Mouse (Mus musculus) stomach, embryonic 14.5 days (tissue): Measurements from ENCODE around the gene Hbs1l. TPM values are rescaled to one million over a fixed set of nuclear protein-coding genes. Genes with fewer than 3 reads are reported as not detected.

Experiments
- ATAC-seq: fragments of 200-750 bp; cut with Nextera tagmentation; 2 replicates; pipeline ENCODE4 v1.8.0; 2017; ENCODE audit warnings: low read depth, moderate TSS enrichment; ENCODE audit not compliant: insufficient number of reproducible peaks, insufficient read depth, low FRiP score
- H3K27ac ChIP-seq: fragments of 300-500 bp; sonication (generic); 2 replicates; pipeline ENCODE4 v1.5.1; 2014; ENCODE audit warnings: mild to moderate bottlenecking, low read length, moderate library complexity, mixed read lengths
- H3K27me3 ChIP-seq: fragments of 300-500 bp; sonication (generic); 2 replicates; pipeline ENCODE4 v1.6.1; 2014; ENCODE audit warnings: low read length, control low read depth, mixed read lengths; ENCODE audit not compliant: control insufficient read depth, insufficient read depth
- H3K36me3 ChIP-seq: fragments of 300-500 bp; sonication (generic); 2 replicates; pipeline ENCODE4 v1.6.1; 2014; ENCODE audit warnings: mild to moderate bottlenecking, control low read depth, low read length, moderate library complexity, mixed read lengths; ENCODE audit not compliant: control insufficient read depth, insufficient read depth
- H3K4me1 ChIP-seq: fragments of 300-500 bp; sonication (generic); 2 replicates; pipeline ENCODE4 v1.6.1; 2014; ENCODE audit warnings: low read length, control low read depth, mixed read lengths; ENCODE audit not compliant: control insufficient read depth, insufficient read depth
- H3K4me2 ChIP-seq: fragments of 300-500 bp; sonication (generic); replicated peaks from 2 replicates; pipeline ENCODE4 v1.6.1; 2014; ENCODE audit warnings: low read depth, low read length, control low read depth
- H3K4me3 ChIP-seq: fragments of 300-500 bp; sonication (generic); 2 replicates; pipeline ENCODE4 v1.5.1; 2014; ENCODE audit warnings: low read depth, low read length, control low read depth
- H3K9ac ChIP-seq: fragments of 300-500 bp; sonication (generic); replicated peaks from 2 replicates; pipeline ENCODE4 v1.6.1; 2014; ENCODE audit warnings: low read depth, mild to moderate bottlenecking, control low read depth, low read length, moderate library complexity, mixed read lengths
- H3K9me3 ChIP-seq: fragments of 300-500 bp; sonication (generic); 2 replicates; pipeline ENCODE4 v1.6.1; 2016; ENCODE audit warnings: low read depth, low read length, control low read depth; ENCODE audit not compliant: control insufficient read depth
- WGBS: fragments of 180-500 bp; shearing (Covaris S2); extraction: QIAGEN DNeasy Blood & Tissue Kit; methylation state at CpG from one replicate; pipeline ENCODE4 v1.1.7; 2014; 5-methylcytosine and 5-hydroxymethylcytosine counted together
- polyA plus RNA-seq: library from polyadenylated mRNA; unstranded; fragments of >200 nt; fragmentation: Nextera tagmentation; extraction: Ambion mirVana; gene quantifications from 2 replicates; pipeline ENCODE4 v1.2.1, GENCODE M21; 2014

The Hbs1l gene
- polyA plus RNA-seq, 1 experiment from 2014 or later, result 93.4 TPM

DNA sequence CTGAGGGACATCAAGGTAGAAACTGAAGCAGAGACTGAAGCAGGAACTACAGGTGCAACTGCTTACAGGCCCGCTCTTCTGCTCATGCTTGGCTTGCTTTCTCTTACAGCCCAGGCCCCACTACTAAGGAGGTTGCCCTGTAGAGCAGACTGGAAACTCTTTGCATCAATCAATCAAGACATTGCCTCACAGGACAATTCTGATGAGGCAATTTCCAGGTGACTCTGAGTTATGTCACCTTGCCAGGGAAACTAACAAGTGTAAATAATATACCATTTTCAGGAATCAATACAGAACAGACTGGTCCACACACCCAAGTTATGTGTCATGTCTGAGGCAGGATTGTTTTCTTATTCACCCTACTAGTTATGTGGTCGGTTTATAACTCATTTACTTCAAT, 1.6 kb upstream of the Hbs1l start:
- Histone ChIP-seq H3K36me3 (no peaks in the 10 kb centered on the region; the same call in 1 of the 2 replicates), H3K27me3 (no peaks in the 10 kb centered on the region), H3K27ac (no peak overlapping the region), H3K9me3 (no peaks in the 10 kb centered on the region), H3K9ac (no peak overlapping the region), H3K4me3 (no peak overlapping the region), H3K4me1 (peaks cover 9% of the 10 kb centered on the region), H3K4me2 (no peak overlapping the region)
- 89% methylated on average over 2 of the region's 2 CpGs for WGBS
- ATAC-seq, result no peak

- Histone ChIP-seq H3K4me2 (peak overlapping the region; percentile 71), H3K27me3 (no peaks in the 10 kb centered on the region), H3K27ac (no peak overlapping the region), H3K4me1 (peaks cover 9% of the 10 kb centered on the region), H3K9ac (peak overlapping the region; percentile 87; the same call in 1 of the 2 replicates), H3K9me3 (no peaks in the 10 kb centered on the region), H3K4me3 (peak overlapping the region; percentile 92), H3K36me3 (peaks cover under 1% of the 10 kb centered on the region; the same call in 1 of the 2 replicates)
- ATAC-seq, result no peak
- 36% methylated on average over 4 of the region's 4 CpGs for WGBS
Measured at GRCm38 (mm10) chr10:21295397-21295758, 401 bp upstream of the Hbs1l start.

DNA sequence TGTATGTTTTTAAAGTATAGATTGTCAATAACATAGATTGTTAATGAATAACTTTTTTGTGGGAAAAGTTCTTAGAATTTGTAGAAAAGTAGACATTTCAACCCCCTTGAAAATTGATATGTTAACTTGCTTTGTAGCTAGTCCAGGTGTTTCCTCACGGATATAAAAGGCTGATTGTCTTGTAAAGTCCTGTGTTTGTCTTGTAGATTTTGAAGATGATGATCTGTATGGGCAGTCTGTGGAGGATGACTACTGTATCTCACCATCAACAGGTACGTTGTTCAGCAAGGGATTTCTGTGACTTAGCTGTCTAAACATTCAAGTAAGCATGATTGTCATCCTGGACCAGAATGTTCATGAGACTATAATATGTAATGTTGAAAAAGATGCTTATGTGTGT, 3.2 kb downstream of the Hbs1l start:
- Histone ChIP-seq H3K27ac (no peak overlapping the region), H3K9me3 (no peaks in the 10 kb centered on the region), H3K4me3 (no peak overlapping the region), H3K36me3 (peaks cover 26% of the 10 kb centered on the region), H3K4me1 (peaks cover 9% of the 10 kb centered on the region), H3K27me3 (no peaks in the 10 kb centered on the region), H3K9ac (no peak overlapping the region), H3K4me2 (no peak overlapping the region)
- WGBS, result 80% methylated on average over 2 of the region's 2 CpGs
- no peak for ATAC-seq

DNA sequence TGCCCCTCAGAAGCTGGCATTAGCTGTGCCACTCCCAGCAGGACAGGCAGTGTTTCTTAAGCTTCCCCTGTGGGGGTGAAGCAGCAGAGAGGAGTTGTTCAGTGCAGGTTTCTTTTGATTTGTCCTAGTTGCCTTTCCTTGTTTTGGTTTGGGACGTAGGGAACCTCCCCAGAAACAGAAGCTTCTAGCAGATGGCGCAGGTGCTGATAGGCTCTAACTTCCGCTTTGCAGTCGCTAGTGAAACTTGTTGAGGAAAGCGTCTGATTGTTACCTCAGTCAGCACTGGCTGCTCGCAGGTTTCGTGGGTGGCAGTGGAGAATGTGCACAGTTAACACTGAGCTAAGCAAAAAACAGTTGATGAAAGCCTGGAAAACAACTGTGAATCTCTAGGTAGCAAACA, 6.0 kb downstream of the Hbs1l start:
- peaks cover 46% of the 10 kb centered on the region for H3K36me3 ChIP-seq
- WGBS, result 92% methylated on average over 7 of the region's 7 CpGs

GRCm38 (mm10) chr10:21304672-21305632, 9.2 kb downstream of the Hbs1l start:
- WGBS, result 53% methylated on average over 11 of the region's 11 CpGs
- Histone ChIP-seq H3K9ac (no peak overlapping the region), H3K9me3 (no peaks in the 10 kb centered on the region), H3K4me3 (no peak overlapping the region), H3K4me1 (no peaks in the 10 kb centered on the region), H3K4me2 (no peak overlapping the region), H3K27me3 (no peaks in the 10 kb centered on the region), H3K36me3 (peaks cover 46% of the 10 kb centered on the region), H3K27ac (no peak overlapping the region)
- no peak for ATAC-seq

More for the DNA sequence above, 6.0 kb downstream of the Hbs1l start:
- Histone ChIP-seq H3K9ac (no peak overlapping the region), H3K9me3 (no peaks in the 10 kb centered on the region), H3K4me2 (no peak overlapping the region), H3K4me1 (peaks cover 7% of the 10 kb centered on the region), H3K27ac (no peak overlapping the region), H3K27me3 (no peaks in the 10 kb centered on the region), H3K4me3 (no peak overlapping the region)
- no peak for ATAC-seq

DNA sequence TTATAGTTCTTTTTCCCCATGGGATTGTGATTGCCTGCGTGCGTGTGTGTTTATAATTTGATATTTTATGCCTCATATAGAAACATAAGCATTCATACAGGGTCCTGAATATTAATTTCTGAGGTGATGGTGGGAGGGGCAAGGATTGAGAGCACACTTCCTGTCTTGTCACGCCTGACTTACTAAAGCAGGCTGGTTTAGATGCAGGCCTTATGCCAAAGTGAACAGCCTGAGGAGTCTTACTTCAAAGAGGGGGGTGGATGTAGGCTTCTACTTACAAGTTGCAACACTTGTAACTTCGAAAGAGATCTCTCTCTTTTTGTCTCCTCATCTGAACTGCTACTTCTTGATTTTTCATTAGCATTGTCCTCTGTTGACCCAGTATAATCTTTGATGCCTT, 18.0 kb downstream of the Hbs1l start:
- H3K36me3 ChIP-seq, result peaks cover 5% of the 10 kb centered on the region; the same call in 1 of the 2 replicates
- H3K27ac ChIP-seq, result no peak overlapping the region
- no peaks in the 10 kb centered on the region for H3K27me3 ChIP-seq
- no peak overlapping the region for H3K9ac ChIP-seq
- H3K9me3 ChIP-seq, result no peaks in the 10 kb centered on the region
- ATAC-seq, result no peak
- no peak overlapping the region for H3K4me2 ChIP-seq
- no peaks in the 10 kb centered on the region for H3K4me1 ChIP-seq
- H3K4me3 ChIP-seq, result no peak overlapping the region
- WGBS, result 84% methylated on average over 4 of the region's 4 CpGs

GRCm38 (mm10) chr10:21316123-21316522, 20.3 kb downstream of the Hbs1l start:
- H3K36me3 ChIP-seq, result peaks cover 5% of the 10 kb centered on the region; the same call in 1 of the 2 replicates
- 89% methylated on average over 1 of the region's 1 CpGs for WGBS
- no peak overlapping the region for H3K4me2 ChIP-seq
- H3K27ac ChIP-seq, result no peak overlapping the region
- no peak overlapping the region for H3K4me3 ChIP-seq
- no peaks in the 10 kb centered on the region for H3K9me3 ChIP-seq
- no peaks in the 10 kb centered on the region for H3K27me3 ChIP-seq
- ATAC-seq, result no peak
- no peaks in the 10 kb centered on the region for H3K4me1 ChIP-seq
- no peak overlapping the region for H3K9ac ChIP-seq

DNA sequence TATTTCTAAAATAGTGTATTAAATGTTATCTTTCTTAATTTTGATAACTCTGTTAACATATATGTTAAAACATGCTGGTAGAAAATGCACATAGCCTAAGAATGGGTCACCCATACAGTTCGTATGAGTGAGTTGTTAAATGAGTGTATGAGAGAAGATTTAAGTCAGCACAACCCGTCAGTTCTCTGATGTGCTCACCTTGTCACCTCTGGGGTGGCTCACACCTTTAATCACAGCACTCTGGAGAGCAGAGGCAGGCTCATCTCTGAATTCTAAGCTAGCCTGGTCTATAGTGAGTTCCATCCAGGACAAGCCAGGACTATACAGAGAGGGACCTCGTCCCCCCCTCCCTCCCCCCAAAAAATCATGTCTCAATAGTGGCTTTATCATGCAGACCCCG, 22.5 kb downstream of the Hbs1l start:
- Histone ChIP-seq H3K4me3 (no peak overlapping the region), H3K9ac (no peak overlapping the region), H3K36me3 (peaks cover 5% of the 10 kb centered on the region; the same call in 1 of the 2 replicates), H3K9me3 (no peaks in the 10 kb centered on the region), H3K27me3 (no peaks in the 10 kb centered on the region), H3K4me1 (no peaks in the 10 kb centered on the region), H3K4me2 (no peak overlapping the region), H3K27ac (no peak overlapping the region)
- ATAC-seq, result no peak
- WGBS, result 92% methylated on average over 4 of the region's 4 CpGs
